In genomic region chr8:121924681-121925080, GRCm38 (mm10) we compare ENCODE assay signal across 30 mouse cellular contexts. TPM values are rescaled to one million over a fixed set of nuclear protein-coding genes. Genes with fewer than 3 reads are reported as not detected.
"Had no signal": no experiment of that assay in that cellular context is flagged by ENCODE, and none has a peak within 500 bp of the region (broad histone marks: within the 10 kb centered on the region; RNA-seq: fewer than 3 reads in every experiment).

No protein-coding gene starts in this region.

- H3K9me3 ChIP-seq: heart, embryonic 13.5 days; heart, embryonic 15.5 days; hindbrain, embryonic 13.5 days; hindbrain, embryonic 15.5 days; limb, embryonic 10.5 days; limb, embryonic 12.5 days had no signal

- H3K4me2 ChIP-seq: heart, embryonic 11.5 days; heart, embryonic 13.5 days; heart, embryonic 15.5 days; hindbrain, embryonic 13.5 days; hindbrain, embryonic 15.5 days; limb, embryonic 12.5 days; liver, embryonic 11.5 days had no signal

- H3K36me3 ChIP-seq: heart, embryonic 13.5 days; heart, embryonic 15.5 days; hindbrain, embryonic 13.5 days; hindbrain, embryonic 15.5 days; limb, embryonic 10.5 days; limb, embryonic 12.5 days had no signal

- H3K9ac ChIP-seq: heart, embryonic 13.5 days; heart, embryonic 15.5 days; hindbrain, embryonic 13.5 days; hindbrain, embryonic 15.5 days; limb, embryonic 12.5 days had no signal

- DNase-seq: gastrocnemius, postnatal 14 days; gastrocnemius, postnatal 36 days; heart, adult 11 months; heart, adult 2 months; heart, postnatal 14 days; heart, postnatal 36 days; kidney, adult 18-20 months; kidney, adult 8-10 months; kidney, postnatal 10 days; kidney, postnatal 25 days; kidney, postnatal 4 days; liver had no signal

- H3K4me1 ChIP-seq: hindbrain, embryonic 15.5 days had no signal

- ATAC-seq: hindbrain, postnatal 0 days had no signal

- H3K27ac ChIP-seq: heart, adult 2 months; heart, embryonic 13.5 days; heart, embryonic 15.5 days; hindbrain, embryonic 13.5 days; hindbrain, embryonic 15.5 days; hindbrain, postnatal 0 days; layer of hippocampus, adult 2 months; left cerebral cortex, adult 2 months; limb, embryonic 10.5 days; limb, embryonic 12.5 days had no signal

- H3K27me3 ChIP-seq: heart, embryonic 13.5 days; heart, embryonic 15.5 days; hindbrain, embryonic 13.5 days; hindbrain, embryonic 15.5 days; limb, embryonic 12.5 days had no signal

- H3K4me3 ChIP-seq: heart, adult 2 months; heart, embryonic 13.5 days; heart, embryonic 15.5 days; hindbrain, embryonic 13.5 days; hindbrain, embryonic 15.5 days; layer of hippocampus, adult 2 months; left cerebral cortex, adult 2 months; limb, embryonic 10.5 days; limb, embryonic 12.5 days had no signal

RNA-seq across cellular contexts. Expression of gene Car5a, which starts 20.0 kb away (rescaled TPM):
- polyA plus RNA-seq: gonadal fat pad, adult 2 months; heart, adult 2 months; heart, embryonic 11.5 days; heart, embryonic 15.5 days; heart, postnatal 0 days; hindbrain, embryonic 11.5 days; intestine, embryonic 14.5 days; kidney, embryonic 14.5 days; kidney, embryonic 16.5 days; limb, embryonic 10.5 days; limb, embryonic 14.5 days had no signal
